Mouse (Mus musculus) urinary bladder, postnatal 10 days (tissue): ENCODE results near the gene Zfp827.
"Not testable (repeated sequence)": the region's sequence is repeated elsewhere in the genome, so short reads cannot be mapped to it uniquely, and the experiment has no call there.

ENCODE experiments used
- DNase-seq: peaks from one replicate; pipeline ENCODE4 v3.0.0; 2022; ENCODE audit warnings: low spot score

The Zfp827 gene

DNA sequence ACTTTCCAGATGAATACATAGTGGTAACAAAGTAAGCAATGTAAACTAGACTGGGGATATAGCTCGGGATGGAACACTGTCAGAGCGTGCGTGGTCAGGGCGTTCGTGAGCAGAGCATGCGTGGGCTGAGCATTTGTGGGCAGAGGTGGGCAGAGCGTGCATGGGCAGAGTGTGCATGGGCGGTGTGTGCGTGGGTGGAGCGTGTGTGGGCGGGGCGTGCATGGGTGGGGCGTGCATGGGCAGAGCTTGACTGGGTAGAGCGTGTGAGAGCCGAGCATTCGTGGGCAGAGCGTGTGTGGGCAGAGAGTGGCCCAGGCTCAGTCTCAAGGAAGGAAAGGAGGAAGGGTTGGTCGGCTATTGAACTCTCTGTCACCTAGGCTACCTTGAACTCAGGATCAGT, 84.2 kb downstream of the Zfp827 start:
- DNase-seq: no peak

DNA sequence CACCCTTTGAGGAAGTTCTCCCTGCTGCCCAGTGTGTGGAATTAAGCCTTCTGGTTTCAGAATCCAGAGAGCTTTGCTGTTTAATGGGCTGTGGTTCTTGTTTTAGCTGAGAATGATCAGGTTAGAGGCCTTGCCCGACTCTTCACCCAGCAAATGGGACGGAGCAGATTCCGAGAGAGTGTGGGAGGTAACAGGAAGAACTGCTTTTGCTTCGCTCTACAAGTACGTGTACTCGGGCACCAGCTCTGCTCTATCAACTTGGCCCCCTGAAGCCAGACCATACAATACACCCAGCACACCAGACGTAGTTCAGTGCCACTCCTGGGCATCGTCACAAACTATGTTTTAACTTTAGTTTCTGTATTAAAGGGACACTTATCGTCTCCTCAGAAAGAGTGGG, 85.3 kb downstream of the Zfp827 start:
- DNase-seq: no peak

- no peak for DNase-seq
Observed at GRCm38 (mm10) chr8:79114561-79114960, 86.3 kb downstream of the Zfp827 start.

DNA sequence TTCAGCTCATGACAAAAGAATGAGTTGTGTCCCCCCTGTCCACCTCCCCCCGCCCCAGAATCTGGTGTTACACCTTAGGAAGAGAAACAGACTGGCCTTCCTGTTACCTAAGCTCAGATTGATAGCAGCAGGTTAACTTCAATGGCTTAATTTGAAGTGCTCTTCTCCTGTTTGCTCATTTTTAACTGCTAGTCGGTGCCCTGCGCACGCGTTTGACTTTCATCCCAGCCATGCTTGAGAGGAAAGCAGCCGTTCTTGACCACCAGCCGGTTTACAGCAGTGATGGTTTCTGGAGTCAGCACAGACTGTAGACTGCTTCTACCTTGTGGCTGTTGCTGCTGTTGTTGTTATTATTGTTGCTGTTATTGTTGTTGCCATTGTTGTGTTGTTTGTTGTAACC, 88.2 kb downstream of the Zfp827 start:
- no peak for DNase-seq

DNA sequence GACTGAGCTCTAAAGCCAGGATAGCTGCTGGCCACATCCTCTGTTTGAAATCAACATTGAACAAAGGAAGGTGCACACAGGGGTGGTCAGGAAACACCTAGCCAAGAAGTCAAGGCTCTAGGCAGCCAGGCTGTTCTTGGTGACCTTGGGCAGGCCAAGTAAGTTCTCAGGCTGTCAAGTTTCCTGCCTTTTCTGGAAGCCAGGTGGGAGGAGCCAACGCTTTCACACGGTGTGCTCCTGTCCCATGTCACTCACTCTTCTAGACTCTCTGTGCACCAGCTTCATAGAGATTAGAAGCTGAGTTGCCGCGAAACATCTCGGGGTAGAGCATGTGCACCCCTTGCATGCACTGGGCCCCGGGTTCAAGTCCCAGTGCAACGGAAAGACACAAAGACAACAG, 89.5 kb downstream of the Zfp827 start:
- no peak for DNase-seq

DNA sequence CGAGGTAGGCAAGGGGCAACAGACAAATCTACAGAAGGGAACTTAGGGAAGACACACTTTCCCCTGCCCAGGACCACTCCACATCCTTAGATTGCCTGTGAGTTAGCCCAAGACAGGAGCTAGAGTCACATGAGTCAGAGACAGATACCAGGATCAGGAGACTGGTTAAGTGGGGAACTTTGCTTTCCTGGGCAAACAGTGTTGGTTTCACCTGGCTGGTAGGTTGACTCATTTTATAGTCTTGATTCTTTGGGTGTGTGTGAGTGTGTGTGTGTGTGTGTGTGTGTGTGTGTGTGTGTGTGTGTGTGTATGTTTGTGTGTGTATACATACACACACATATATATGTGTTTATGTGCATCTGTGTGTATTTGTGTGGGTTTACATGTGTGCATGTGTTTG, 93.4 kb downstream of the Zfp827 start:
- no peak for DNase-seq

GRCm38 (mm10) chr8:79124231-79124630, 96.0 kb downstream of the Zfp827 start:
- no peak for DNase-seq

DNA sequence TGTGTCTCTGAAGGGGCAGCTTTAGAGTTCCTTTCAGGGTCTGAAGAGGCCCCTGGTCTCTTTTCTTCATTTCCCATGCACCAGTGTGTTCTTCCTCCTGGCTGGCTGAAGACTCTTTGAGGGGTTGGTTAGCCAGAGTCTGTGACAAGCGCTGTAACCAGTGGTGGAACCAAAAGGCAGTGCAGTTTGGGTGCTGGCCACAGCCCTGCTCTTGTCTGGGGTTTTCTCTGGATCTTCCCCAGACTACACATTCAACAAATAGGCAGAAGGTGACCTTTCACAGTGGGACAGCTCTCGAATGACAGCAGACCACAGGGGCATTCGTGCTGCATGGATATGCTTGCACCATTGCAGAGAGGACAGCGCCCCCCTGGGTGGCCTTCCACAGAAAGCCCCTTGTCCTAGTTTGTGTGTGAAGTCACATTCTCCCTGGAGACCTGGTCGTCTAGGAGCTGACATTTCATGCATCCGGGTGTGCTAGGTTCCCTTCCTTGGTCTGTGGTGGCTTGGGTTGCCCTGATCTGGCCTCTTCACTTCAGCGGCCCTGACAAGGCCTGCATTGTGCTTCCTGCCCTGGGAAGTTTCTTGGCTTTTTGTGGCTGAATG, 99.1 kb downstream of the Zfp827 start:
- DNase-seq: no peak

- not testable (repeated sequence) for DNase-seq
Observed at GRCm38 (mm10) chr8:79128534-79128933, 100.3 kb downstream of the Zfp827 start.

DNA sequence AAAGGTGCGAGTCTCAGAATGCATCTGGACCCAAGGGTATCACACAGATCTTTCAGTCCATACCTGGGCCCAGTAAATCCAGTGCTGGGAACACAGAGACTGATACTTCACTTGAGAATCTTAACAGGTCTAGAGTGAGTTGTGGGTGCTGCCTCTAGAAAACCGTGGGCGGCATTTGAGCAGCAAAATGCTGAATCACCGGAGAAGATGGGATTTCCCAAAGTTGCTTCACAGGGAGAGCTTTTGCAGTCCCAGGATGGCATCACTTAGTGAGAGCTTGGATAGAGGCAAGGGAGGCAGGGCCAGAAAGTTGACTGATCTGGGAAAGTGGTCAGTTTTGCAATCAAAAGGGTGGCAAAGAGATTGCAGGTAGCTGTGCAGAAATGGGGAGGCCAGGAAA, 111.4 kb downstream of the Zfp827 start:
- DNase-seq: no peak

GRCm38 (mm10) chr8:79140981-79141380, 112.7 kb downstream of the Zfp827 start:
- no peak for DNase-seq

GRCm38 (mm10) chr8:79141592-79141991, 113.4 kb downstream of the Zfp827 start:
- DNase-seq: no peak

GRCm38 (mm10) chr8:79143729-79144128, 115.5 kb downstream of the Zfp827 start:
- no peak for DNase-seq

GRCm38 (mm10) chr8:79145210-79145609, 117.0 kb downstream of the Zfp827 start:
- no peak for DNase-seq

DNA sequence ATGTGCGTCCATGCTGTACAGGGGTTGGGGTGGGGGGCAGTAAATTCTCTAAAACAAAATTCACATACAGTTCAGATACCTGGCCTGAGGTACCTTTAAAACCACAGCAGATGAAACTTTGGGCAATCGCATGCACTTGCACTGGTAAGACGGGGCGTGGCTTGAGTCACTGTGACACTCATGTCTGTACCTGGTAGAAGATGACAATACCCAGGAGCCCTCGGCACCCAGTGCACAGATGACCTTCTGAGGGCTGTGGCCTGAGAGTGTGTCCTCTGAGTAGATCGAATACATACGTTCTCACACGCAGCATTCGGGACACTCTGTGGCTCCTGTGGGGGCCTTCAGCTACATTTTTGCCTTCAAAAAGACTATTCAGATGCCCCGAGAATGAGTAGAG, 117.4 kb downstream of the Zfp827 start:
- DNase-seq: no peak

- DNase-seq: no peak
Observed at GRCm38 (mm10) chr8:79148799-79149198, 120.6 kb downstream of the Zfp827 start.

DNA sequence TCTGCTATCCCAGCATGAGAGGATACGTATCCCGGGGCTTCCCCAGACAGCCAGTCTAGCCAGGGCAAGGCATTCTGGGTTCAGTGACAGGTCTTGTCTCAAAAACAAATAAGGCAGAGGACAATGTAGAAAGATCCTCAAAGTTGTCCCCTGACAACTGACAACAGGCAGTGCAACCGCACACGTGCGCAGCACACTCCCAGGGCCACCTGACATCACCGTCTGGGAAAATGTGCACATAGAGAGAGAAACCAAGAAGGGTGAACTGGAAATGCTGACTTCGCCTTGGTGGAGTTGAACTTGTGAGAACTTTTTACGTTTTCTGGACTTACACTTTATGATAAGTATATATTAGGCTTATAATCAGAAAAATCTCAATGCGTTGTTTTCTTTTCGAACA, 121.6 kb downstream of the Zfp827 start:
- no peak for DNase-seq

- DNase-seq: no peak
Observed at GRCm38 (mm10) chr8:79150544-79151192, 122.4 kb downstream of the Zfp827 start.

GRCm38 (mm10) chr8:79151644-79152043, 123.4 kb downstream of the Zfp827 start:
- DNase-seq: no peak

DNA sequence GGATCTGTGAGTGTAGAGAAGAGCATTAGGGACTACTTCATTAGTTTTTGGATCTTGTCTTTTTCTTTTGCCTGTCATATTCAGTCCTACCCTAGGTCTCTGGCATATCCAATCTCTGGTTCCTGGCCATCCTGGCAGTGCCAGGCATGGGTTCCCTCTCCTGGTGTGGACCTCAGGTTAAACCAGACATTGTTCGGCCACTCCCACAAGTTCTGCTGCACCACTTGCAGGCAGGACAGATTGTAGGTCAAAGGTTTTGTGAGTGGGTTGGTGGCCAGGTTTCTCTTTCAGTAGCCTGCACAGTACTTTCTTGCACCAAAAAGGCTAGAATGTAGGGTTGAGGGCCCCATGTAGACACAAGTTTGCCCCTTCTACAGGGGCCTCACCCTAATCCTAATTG, 125.0 kb downstream of the Zfp827 start:
- no peak for DNase-seq

DNA sequence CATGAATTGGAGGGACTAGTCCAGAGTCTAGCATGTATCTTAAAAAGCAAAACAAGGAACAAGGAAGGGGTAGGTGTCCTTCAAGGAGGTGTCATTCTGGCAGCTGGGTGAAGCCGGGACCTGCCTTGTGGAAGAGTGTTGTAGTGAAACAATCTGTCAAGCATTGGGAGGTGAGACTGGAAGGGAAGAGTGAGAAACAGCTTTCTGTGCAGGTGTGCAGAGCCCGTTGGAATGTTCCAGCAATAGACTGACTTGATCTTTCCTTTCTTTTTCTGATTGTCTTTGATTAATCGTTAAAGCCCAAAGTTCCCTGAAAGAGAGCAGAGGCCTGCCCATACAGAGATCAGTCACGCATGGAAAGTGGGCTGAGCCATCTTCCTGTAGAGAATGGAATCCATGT, 125.4 kb downstream of the Zfp827 start:
- no peak for DNase-seq

GRCm38 (mm10) chr8:79155556-79156161, 127.4 kb downstream of the Zfp827 start:
- no peak for DNase-seq

DNA sequence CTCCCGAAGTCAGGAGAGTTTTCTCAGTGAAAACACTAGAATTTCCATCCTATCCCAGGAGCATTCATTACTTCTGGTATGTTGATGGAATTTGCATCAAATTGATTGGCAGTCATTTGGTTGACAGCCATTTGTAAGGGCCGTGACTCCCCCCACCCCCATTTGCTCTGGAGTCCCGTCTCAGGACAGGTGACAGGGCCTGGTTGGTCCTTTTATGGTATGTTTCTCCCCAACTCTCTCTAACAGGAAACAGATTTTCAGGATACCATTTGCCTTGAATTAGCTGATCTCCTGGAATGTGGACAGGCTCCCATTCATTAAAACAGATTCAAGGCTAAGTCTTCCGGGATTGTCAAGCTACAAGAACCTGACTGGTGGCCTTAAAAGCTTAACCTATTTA, 129.1 kb downstream of the Zfp827 start:
- no peak for DNase-seq

DNA sequence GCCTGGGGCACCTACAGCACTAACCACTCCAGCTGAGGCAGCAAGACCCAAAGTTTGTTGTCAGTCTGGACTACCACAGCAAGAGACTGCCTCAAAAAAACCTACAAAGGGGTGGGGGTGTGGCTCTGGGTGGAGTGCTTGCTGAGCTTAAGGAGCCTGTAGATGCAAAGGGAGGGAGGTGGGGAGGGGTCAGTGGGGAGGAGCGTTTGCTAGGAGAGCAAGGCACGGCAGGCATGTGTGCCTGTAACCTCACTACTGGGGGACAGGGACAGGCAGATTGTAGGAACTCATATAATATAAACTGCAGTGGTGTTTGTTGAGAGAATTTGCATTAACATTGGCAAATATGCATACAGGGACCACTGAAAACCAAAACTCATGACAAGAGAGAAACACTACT, 130.1 kb downstream of the Zfp827 start:
- DNase-seq: no peak
